Mouse (Mus musculus) CH12.LX (cell line): Measurements from ENCODE around the gene Gab1.

Source experiments
- CTCF ChIP-seq, 2 experiments: IDR thresholded peaks in 1 of 2; conservative IDR thresholded peaks in 1 of 2; 2 replicates each; pipeline ENCODE4 v1.5.1; 2011 to 2012; ENCODE audit warnings: low read depth in 2 of 2, low read length in 2 of 2, improper control_type of control experiment in 1 of 2, inconsistent platforms in 1 of 2, mild to moderate bottlenecking in 1 of 2, moderate library complexity in 1 of 2
- MEF2A ChIP-seq: IDR thresholded peaks from 2 replicates; pipeline ENCODE4 v1.6.1; 2014; ENCODE audit warnings: low read depth, mild to moderate bottlenecking, inconsistent platforms, low read length, improper control_type of control experiment, borderline replicate concordance
- ZMIZ1 ChIP-seq: IDR thresholded peaks from 2 replicates; pipeline ENCODE4 v1.6.1; 2012; ENCODE audit warnings: low read depth, mild to moderate bottlenecking, inconsistent platforms, low read length, improper control_type of control experiment

- TF ChIP-seq ZMIZ1 (no peak), CTCF (conservative IDR thresholded peaks at IDR 0.05 in 1 of 2, IDR thresholded peaks at IDR 0.05 in 1 of 2; ENCODE audit: low read depth in 2 of 2, low read length in 2 of 2) (peak in 1 of 2 experiments; percentile 12; a peak in 1 of 4 replicates), MEF2A (no peak)
Observed at GRCm38 (mm10) chr8:80916463-80917235, 36.3 kb upstream of the Gab1 start.
